Mouse (Mus musculus): ENCODE measurements around the gene Slc9a5. TPM values are rescaled to one million over a fixed set of nuclear protein-coding genes. Genes with fewer than 3 reads are reported as not detected.

Gene Slc9a5
- total and polyA plus RNA-seq, 3 experiments, result 0.95 to 4.5 (median 3.1) TPM

- TF ChIP-seq RCOR1 (conservative IDR thresholded peaks at IDR 0.05; ENCODE audit: low read depth, low read length) (no peak), MAX (IDR thresholded peaks at IDR 0.05; ENCODE audit: low read length) (no peak), SIN3A (IDR thresholded peaks at IDR 0.05; ENCODE audit: low read length) (no peak), JUND (conservative IDR thresholded peaks at IDR 0.05; ENCODE audit: low read depth, low read length) (no peak)
- H3K4me3 ChIP-seq (replicated peaks in 1 of 3; ENCODE audit: low read depth in 2 of 3, low read length in 2 of 3, poor library complexity in 1 of 3), result no peak overlapping the region
- no peak overlapping the region for H3K27ac ChIP-seq (ENCODE audit: insufficient read depth, low read depth)
- dilution Hi-C loops (cut with MboI; ENCODE audit: extremely low pct_ligation_motif_present, extremely low pct_unique_long_range_greater_than_20kb, low sequenced_read_pairs) (no loop called here), in situ Hi-C loops (cut with MboI; ENCODE audit: low pct_ligation_motif_present, low pct_unique_long_range_greater_than_20kb, low sequenced_read_pairs) (no loop called here)
- H3K79me2 ChIP-seq (replicated peaks; ENCODE audit: control insufficient read depth, extremely low read depth, insufficient read depth, poor library complexity, severe bottlenecking), result no peaks in the 10 kb centered on the region
- DNase-seq (ENCODE audit: extremely low read depth), result no peak
- H3K4me1 ChIP-seq (ENCODE audit: control insufficient read depth in 1 of 2, insufficient read depth in 2 of 2), result peaks cover 0 to 26% of the 10 kb centered on the region in 2 experiments; a peak in 2 of 4 replicates
- peaks cover 25 to 32% of the 10 kb centered on the region in 2 experiments for H3K36me3 ChIP-seq (replicated peaks in 1 of 2; ENCODE audit: control insufficient read depth in 1 of 2, insufficient read depth in 1 of 2, low read length in 1 of 2)
- H3K4me2 ChIP-seq (ENCODE audit: insufficient read depth, low read depth, poor library complexity, severe bottlenecking), result no peak overlapping the region
- no peaks in the 10 kb centered on the region for H3K27me3 ChIP-seq (replicated peaks)
- no peak overlapping the region for H3K9ac ChIP-seq (ENCODE audit: insufficient read depth, low read depth)
- H3K9me3 ChIP-seq (replicated peaks; ENCODE audit: low read length), result no peaks in the 10 kb centered on the region
Measured at GRCm38 (mm10) chr8:105339886-105340635, 8.6 kb upstream of the Slc9a5 start.

DNA sequence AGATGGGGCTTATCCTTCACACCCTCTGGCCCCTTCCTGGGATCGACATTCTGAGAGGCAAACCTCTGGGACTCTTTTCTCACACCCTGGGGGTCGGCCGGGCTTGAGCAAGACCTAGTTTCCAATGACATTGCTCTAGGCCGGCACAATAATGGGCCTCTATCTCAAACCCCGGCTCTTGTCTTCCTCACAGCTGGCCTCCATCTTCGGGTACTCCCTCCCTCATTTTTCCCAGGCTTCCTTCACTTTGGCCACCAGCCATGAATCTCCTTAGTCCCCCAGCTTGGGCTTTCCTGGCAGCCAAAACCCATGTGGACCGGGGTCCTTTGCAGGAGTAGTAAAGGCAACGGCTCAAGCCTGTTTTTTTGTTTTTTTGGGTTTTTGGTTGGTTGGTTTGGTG is 7.2 kb upstream of the Slc9a5 start:
- H3K9me3 ChIP-seq (replicated peaks; ENCODE audit: low read length), result no peaks in the 10 kb centered on the region
- no peak overlapping the region for H3K4me2 ChIP-seq (ENCODE audit: insufficient read depth, low read depth, poor library complexity, severe bottlenecking)
- peaks cover 13 to 19% of the 10 kb centered on the region in 2 experiments for H3K36me3 ChIP-seq (replicated peaks in 1 of 2; ENCODE audit: control insufficient read depth in 1 of 2, insufficient read depth in 1 of 2, low read length in 1 of 2)
- H3K79me2 ChIP-seq (replicated peaks; ENCODE audit: control insufficient read depth, extremely low read depth, insufficient read depth, poor library complexity, severe bottlenecking), result no peaks in the 10 kb centered on the region; the same call in 1 of the 2 replicates
- dilution Hi-C loops (cut with MboI; ENCODE audit: extremely low pct_ligation_motif_present, extremely low pct_unique_long_range_greater_than_20kb, low sequenced_read_pairs), result no loop called here
- in situ Hi-C loops (cut with MboI; ENCODE audit: low pct_ligation_motif_present, low pct_unique_long_range_greater_than_20kb, low sequenced_read_pairs), result no loop called here
- H3K9ac ChIP-seq (ENCODE audit: insufficient read depth, low read depth), result no peak overlapping the region
- H3K4me3 ChIP-seq (replicated peaks in 1 of 3; ENCODE audit: low read depth in 2 of 3, low read length in 2 of 3, poor library complexity in 1 of 3), result no peak overlapping the region
- peaks cover 11 to 39% of the 10 kb centered on the region in 2 experiments for H3K4me1 ChIP-seq (ENCODE audit: control insufficient read depth in 1 of 2, insufficient read depth in 2 of 2)
- H3K27me3 ChIP-seq (replicated peaks), result no peaks in the 10 kb centered on the region
- no peak overlapping the region for H3K27ac ChIP-seq (ENCODE audit: insufficient read depth, low read depth)
- TF ChIP-seq JUN (IDR thresholded peaks at IDR 0.05; ENCODE audit: insufficient read depth, low read depth, low read length), result no peak
- TF ChIP-seq MAFK (IDR thresholded peaks at IDR 0.05; ENCODE audit: insufficient replicate concordance, low read length), result no peak
- no peak for TF ChIP-seq MAZ (IDR thresholded peaks at IDR 0.05; ENCODE audit: low read depth, low read length)
- no peak for TF ChIP-seq CHD1 (IDR thresholded peaks at IDR 0.05; ENCODE audit: low read depth, low read length)
- TF ChIP-seq NELFE (IDR thresholded peaks at IDR 0.05; ENCODE audit: low read depth, low read length), result no peak
- TF ChIP-seq SMC3 (IDR thresholded peaks at IDR 0.05; ENCODE audit: low read depth, low read length), result no peak
- TF ChIP-seq ZNF384 (IDR thresholded peaks at IDR 0.05; ENCODE audit: low read depth, low read length), result no peak
- TF ChIP-seq MEF2A (IDR thresholded peaks at IDR 0.05; ENCODE audit: borderline replicate concordance, low read depth, low read length), result no peak
- no peak for TF ChIP-seq JUND (conservative IDR thresholded peaks at IDR 0.05; ENCODE audit: low read depth, low read length)
- no peak for TF ChIP-seq ETS1 (conservative IDR thresholded peaks at IDR 0.05; ENCODE audit: low read depth, low read length)
- no peak for TF ChIP-seq RCOR1 (conservative IDR thresholded peaks at IDR 0.05; ENCODE audit: low read depth, low read length)
- TF ChIP-seq CTCF (conservative IDR thresholded peaks at IDR 0.05 in 1 of 2, IDR thresholded peaks at IDR 0.05 in 1 of 2; ENCODE audit: low read depth in 2 of 2, low read length in 2 of 2), result no peak
- no peak for TF ChIP-seq RAD21 (IDR thresholded peaks at IDR 0.05; ENCODE audit: low read depth, low read length)
- no peak for TF ChIP-seq TBP (conservative IDR thresholded peaks at IDR 0.05; ENCODE audit: low read depth, low read length)
- TF ChIP-seq ELF1 (IDR thresholded peaks at IDR 0.05; ENCODE audit: low read depth, low read length), result no peak
- DNase-seq (ENCODE audit: extremely low read depth), result no peak
